Mouse (Mus musculus) CD4-positive helper T cell, adult 2 months (primary cell): ENCODE results near the gene Vmn1r231.

Experiments
- DNase-seq: peaks from one replicate; pipeline ENCODE4 v3.0.0-alpha.2; 2012; ENCODE audit warnings: low read depth, missing footprints, low spot score

Vmn1r231 gene

GRCm38 (mm10) chr17:20904991-20905390 is at the start of gene Vmn1r231:
Gene Vmn1r231 (minus strand): TSS chr17:20905091.
- DNase-seq, result no peak

DNA sequence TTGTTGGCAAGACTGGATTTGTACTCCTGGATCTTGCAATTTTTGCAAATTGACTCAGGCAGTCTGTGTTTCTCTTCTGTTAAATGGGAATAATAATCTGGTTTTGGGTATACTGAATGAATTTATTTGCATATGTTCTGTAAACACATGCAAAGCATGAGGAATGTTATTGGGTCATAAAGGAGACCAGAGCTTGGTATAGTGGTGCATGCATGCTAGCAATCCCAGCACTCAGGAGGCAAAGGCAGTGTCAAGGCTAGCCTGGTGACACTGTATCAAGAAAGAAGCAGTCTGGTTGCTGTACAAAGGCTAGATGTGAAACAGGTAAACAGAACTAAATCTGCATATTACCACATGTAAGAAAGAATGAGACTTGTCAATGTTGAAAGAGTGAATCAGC is 41.7 kb upstream of the Vmn1r231 start:
- DNase-seq, result no peak

DNA sequence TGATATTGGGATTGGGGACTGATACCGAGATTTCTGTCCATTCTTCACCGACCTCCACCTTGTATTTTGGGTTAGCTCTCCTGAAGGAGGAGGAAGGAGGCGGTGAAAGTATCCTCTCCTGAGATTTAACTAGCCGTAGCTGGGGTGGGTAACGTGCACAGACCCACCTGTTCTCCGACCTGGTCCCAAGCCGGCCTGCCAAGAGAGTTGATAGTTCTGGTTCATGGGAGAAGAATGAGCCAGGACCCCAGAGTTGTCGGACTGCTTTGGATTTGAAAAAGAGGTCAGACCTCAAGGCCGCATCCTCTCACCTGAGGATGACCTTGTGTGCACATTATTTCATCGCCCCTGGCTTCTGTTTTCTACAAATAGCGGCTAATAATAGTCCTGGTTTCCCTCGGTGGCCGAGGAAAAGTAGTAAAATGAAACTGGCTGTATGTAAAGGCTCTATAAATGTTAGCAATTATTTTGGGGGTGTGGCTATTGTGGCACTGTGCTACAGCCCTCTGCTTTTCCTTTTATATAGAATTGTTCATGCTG is 41.2 kb upstream of the Vmn1r231 start:
- peak; percentile 16 for DNase-seq

GRCm38 (mm10) chr17:20944985-20945891 is 40.3 kb upstream of the Vmn1r231 start, which contains the start of gene Ppp2r1a:
Gene Ppp2r1a (plus strand): TSS chr17:20945311.
- DNase-seq, result peak; percentile 99

- peak; percentile 42 for DNase-seq
Measured at GRCm38 (mm10) chr17:20944226-20944625, 39.3 kb upstream of the Vmn1r231 start.

DNA sequence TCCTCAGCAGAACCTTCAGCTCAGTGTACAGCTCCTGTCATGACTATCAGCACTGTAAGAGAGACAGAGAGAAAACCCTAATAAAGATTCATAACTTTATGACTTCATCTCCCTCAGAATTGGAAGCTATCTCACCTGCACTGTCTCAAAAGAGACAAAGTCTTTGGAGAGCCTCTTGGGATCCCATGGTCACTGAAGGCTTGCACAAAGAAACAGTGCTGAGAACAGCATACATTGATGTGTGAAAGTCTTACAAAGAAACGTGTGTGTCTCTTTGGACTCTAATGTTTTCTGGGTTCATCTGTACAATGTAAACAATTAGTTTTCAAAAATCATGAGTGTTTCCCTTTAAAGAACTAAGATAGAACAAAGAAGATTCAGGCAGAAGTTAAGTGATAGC is 14.7 kb upstream of the Vmn1r231 start, which contains the start of gene Vmn1r232:
TSS of gene Vmn1r232 (minus strand) at position 101 of the 400 bp plus-strand sequence.
- no peak for DNase-seq

DNA sequence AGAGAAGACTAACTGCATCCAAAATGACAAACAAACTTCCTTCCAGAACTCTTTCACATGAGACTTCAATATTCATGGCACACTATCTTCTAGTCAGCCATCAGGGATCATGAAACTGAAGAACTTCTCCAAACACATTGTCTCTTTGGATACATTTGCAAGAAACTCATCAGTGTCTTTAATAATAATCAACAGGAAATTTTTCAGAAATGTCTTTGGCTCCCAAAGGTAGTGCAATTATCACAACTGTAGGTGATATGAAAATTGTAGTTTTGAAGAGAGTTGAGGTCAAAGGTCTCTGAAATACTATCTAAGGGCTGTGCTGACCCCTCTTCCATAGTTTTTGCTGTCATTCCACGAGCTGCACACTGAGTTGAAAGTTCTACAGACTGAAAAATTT is 64.7 kb downstream of the Vmn1r231 start, which contains the start of gene Vmn1r230:
TSS of gene Vmn1r230 (plus strand) at position 301 of the 400 bp plus-strand sequence.
- no peak for DNase-seq
